Mouse (Mus musculus): Measurements from ENCODE around the gene Gm13199.

GRCm38 (mm10) chr2:5822449-5822848 is 40.3 kb downstream of the Gm13199 start:
- TF ChIP-seq CTCF (IDR thresholded peaks at IDR 0.05; ENCODE audit: low read depth, low read length) (no peak), POLR2A (IDR thresholded peaks at IDR 0.05; ENCODE audit: extremely low read depth, insufficient read depth, low read length) (no peak)

Measured in liver, adult 2 months (tissue).